Mouse (Mus musculus) c-Kit-positive CD71-positive TER-119-positive erythroid progenitor cells, embryonic 14.5 days (primary cell): ENCODE results near the gene Lif.

Experiments used
- DNase-seq: peaks from one replicate; pipeline ENCODE4 v3.0.0-alpha.2; 2013; ENCODE audit warnings: low spot score

Lif gene

DNA sequence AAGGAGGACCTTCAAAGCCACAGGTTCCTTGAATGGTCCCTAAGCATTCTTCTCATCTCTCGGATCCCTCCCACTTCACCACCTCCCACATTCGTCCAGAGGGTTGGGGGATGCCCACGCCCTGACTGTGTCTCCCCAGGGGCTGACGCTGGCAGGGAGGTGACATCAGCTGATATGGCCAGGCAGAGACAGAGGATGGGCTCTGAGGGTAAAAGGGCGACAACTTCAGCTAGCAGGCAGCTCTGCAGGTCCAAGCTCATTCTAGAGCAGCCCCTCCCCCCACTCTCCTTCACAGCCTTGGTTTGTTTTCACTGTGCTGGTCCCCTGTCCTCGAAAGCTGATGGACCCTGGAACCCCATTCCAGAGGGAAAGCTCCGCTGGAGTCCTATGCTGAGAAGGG is 41.3 kb downstream of the Lif start:
- DNase-seq = no peak

DNA sequence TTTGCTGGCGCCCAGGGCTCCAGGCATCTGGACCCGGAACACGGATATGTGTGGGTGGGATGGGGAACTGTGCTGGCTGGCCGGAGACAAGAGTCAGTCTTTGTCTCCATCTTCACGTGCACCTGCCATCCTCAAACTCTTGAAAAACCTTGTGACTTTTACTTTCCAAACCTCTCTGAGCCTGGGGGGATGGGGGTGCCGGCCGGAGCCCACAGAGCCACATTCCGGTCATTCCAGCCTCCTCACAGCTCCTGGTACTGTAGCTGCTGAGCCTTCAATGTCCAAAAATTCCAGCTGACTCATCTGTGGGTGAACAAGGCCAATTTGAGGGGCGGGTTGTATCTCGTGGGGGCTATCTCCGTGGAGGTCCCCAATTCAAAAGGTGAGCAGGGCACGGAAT is 41.8 kb downstream of the Lif start:
- DNase-seq = no peak

DNA sequence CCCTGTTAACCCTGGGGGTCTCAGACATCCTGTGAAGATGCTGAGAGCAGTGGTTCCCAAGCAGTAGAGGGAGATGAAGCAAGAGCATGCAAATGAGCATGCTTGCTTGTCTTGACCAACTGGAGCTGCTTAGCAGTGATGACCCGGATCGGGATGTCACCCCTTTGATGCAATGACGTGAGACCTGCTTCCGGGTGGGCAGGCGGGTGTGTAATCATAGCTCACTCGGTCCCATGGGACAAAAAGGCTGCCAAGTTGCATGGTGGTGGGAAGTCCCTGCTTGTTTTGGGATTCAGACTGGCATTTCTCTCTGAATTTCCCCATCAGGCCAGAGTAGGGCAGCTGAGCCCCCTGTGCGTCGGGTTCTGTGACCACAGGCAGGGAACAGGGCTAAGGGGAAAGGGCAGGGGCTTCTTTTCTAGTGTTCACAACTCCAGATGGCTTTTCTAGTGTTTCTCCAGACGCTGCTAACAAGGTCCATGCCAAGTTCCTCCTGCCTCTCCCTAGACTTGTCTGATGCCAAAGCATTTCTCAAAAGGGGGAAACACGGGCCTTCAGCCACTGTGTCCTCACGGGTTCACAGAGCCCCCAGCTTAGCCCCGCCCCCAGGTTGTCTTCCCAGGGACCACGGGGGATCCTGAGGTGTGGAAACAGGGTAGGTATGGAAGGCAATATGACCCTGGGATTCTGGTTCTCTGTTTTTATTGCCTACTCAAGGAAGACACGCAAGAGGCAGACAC is 42.5 kb downstream of the Lif start:
- no peak for DNase-seq

DNA sequence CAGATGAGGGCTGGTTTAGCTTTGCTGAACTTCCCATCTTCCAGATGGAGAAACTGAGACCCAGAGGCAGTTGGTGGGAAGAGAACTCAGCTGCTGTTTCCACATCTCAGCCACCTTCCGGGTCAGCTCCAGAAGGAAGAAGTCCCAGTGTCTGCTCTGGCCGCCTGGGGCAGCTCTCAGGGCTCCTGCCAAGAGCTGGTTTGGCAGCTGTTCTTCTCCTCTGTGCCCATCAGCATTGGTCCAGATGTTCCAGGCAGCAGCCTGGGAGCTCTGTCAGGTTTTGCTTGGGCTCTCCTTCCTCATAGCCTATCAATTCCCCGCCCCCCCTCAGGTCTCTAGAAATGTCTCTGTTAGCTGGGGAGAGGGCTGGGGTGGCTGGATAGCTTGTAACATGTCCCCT is 43.3 kb downstream of the Lif start:
- DNase-seq = no peak

DNA sequence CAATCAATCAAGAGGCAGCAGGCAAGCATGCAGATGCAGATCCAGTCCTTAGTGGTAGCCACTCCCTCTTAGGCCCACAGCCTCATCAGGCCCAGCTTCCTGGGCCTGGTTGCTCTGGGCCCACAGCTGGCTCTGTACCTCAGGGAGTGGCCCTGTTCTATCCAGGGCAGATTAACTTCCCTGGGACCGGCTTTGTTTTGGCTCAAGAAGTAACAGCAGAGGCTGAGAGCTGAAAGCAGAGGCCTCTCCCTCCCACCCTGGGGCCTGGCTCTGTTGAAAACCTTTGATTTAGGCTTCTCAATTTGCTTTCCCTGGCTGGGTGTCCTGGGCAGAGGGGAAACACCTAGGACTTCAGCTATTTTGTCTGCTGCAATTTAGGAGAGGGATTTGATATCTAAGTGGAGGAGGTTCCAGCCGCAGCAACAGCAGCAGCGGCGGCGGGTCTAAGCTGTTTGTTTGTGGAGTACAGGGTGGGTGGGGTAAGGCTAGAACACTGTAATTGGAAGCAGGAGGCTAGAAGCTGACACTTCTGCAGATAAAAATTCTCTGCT is 45.1 kb downstream of the Lif start:
- DNase-seq = no peak

DNA sequence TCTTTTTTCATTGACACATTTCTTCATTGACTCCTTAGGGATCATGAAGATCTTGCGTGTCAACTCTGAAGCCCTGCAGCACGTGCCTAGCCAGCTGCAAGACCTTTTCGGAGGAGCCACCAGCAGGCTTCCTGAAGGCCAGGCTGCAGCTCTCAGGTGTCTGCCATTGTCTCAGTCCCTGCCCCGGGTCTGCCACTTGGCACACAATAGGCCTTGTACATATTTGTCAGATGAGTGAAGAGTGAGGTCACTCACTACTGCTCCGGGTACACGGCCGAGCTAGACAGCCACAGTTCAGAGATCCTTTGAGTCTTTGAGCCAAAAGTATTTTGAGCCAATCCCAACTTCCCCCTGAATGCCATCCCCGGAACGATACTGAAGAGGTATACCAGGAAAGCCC is 45.7 kb downstream of the Lif start:
- no peak for DNase-seq

DNA sequence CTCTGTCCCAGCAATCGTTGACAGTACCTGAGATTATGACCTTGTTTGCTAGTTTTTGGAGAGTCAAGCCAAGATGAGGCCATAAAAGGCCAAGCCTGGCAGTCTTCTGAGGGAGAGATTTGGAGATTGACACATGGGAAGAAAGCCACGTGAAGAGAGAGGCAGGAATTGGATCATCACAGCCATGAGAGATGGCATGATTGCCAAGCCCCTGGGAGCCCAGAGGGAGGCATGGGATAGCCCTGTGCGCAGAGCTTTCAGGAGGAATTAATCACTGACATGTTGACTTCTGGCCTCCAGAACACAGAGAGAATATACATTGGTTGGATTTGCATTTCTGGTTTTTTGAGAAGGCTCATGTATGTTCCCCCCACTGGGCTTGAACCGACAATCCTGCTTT is 46.8 kb downstream of the Lif start:
- DNase-seq = no peak

DNA sequence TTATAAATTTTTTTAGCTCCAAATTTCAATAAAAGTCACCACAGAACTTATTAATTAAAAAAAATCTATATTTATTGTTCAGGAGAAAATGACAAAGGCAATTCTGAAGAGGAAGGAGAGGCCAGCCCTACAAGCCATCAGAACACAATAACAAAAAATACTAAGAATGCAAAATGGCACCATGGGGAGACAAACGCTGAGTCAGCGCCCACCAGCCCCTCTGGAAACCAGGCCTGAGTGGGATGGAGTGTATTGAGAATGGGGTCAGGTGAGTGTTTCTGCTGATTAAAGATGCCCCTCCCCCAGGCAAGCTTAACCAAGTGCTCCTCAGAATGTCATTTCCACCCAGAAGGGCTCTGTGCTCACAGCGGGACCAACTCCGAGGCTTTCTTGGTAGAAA is 47.7 kb downstream of the Lif start:
- DNase-seq = no peak

DNA sequence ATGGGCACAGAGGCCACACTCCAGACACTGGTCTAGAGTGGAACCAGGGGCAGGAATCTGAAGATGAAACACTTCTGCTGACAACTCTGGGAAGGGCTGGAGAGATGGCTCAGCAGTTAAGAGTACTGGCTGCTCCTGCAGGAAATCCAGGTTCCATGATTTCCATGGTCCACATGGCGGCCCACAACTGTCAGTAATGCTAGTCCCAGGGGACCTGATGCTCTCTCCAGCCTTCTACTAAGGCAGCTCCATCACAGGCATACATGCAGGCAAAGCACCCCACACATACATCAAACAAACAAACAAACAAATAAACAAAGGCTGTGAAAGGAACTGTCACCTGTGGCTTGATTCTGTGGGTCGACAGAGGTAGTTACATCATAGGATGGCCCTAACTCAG is 48.7 kb downstream of the Lif start:
- DNase-seq = no peak

DNA sequence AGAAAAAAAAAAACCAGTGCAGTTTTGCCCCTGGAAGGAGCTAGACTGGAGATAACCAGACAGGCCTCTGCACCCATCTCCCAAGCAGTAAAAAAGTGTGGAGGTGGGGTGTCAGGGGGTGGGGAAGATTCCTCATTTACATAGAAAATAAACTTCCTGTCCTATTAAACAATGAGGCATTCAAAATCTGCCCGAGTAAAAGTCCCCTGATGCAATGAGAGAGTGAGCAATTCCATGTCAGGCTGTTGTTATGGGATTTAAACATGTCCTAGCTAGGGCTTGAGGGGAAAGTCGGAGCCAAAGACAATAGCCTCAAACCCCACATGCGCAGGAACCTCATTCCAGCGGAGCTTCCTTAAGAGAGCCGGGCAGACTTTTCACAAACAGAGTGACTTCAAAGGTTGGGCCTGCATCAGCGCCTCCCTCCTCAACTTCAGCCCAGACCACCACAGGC is 50.7 kb downstream of the Lif start:
- DNase-seq = no peak

DNA sequence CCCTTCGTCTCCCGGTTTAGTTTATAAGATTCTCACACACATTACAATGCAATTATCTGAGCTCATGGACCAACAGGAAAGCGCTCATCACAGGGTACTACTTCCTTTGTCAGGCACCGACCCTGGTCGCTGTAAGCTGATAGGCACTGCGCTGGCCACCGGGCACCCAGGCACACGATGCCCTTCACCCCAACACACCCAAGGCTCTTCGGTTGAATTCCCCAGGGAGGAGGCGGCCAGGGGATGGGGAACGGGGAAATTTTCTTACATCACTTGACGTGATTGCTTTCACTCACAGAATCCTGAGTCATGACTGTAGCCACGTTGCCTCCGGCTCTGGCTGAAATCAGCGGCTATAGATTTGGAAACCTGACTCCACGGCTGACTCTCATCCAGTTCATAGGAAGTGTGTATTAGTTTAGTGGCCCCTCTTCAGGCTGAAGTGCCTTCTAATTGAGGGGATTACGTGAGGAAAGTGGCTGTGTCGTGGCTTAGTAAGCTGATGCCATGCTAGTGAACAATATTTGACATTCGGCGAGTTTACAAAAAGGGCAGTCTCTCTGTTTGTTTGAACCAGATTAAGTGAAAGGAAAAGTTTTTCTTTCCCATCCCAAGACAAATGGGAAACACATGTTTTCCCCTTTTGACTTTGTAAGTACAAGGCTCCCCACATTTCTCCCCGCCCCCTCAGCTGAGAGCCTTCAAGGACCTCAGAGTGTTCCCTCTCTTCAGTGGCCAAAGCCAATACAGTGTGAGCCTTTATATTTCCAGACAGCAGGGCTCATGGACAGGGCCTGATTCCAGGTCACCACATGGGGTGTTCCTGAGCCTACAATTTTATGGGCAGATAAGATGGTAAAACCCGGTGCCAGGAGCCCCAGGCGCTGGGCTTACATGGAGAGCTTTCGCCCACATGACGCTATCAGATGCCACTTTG is 51.4 kb downstream of the Lif start:
- DNase-seq = no peak

DNA sequence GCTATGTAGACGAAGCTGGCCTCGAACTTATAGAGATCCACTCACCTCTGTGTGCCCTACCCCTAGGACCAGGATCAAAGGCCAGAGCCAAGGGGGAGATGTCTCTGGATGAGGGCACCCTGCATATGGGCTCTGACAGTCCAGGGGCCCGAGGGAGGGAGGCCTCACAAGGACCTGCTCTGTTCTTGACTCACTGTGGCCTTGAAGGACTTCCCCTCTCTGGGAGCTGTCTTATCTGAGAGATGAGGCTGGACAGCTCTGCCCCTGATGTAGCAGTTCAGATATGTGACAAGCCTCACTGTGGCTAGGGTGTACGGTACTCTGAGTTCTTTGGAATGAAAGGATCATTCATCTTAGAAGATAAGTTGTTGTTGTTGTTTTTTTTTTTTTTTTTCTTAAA is 52.3 kb downstream of the Lif start:
- no peak for DNase-seq

DNA sequence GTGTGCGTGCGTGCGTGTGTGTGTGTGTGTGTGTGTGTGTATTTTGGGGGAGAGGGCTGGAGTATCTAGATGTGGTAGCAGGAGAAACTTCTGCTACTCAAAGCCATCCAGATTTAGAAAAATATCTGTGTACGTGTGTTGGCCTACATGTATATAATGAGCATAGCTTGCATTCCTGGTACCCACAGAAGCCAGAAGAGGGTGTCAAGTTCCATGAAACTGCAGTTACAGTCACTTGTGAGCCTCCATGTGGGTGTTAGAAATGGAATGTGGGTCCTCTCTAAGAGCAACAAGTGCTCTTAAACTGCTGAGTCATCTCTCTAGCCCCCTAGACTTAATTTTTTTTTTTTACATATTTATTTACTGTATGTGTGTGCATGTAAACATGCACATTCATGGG is 53.0 kb downstream of the Lif start:
- DNase-seq = no peak

DNA sequence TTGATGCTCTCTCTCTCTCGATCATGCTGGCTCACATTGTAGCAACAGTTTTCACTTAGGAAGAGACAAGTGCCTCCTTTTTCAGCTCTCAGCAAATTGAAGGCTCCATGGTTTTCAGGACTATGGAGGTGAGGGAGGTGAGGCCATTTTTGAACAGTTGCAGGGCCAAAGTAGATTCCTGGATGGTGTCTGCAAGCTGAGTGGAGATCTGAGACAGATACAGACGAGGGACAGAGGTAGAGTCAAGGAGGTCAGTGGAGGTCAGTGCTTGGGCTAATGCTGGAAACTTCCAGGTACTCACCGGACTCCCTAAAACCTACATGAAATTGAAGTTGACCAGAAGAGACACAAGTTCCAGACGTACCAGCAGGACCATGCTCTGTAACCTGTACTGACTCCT is 54.8 kb downstream of the Lif start:
- DNase-seq = no peak

DNA sequence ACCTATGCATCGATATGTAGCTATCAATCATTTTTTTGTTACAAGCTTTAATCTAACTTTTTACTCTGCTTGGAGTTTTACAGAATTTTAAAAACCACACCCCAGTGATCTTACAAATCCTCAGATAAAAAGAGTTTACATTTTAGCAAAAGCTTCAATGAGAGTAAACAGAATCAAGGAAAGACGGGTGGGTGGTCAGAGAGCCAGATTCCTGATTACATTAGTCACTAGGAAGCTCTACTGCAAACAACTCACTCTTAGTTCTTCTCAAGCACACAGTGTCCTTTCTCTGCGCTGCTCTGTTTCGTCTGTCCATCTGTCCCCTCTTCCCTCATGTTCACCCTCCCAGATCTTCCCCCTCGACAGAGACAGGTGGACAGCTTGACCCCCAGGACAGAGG is 59.9 kb downstream of the Lif start:
- no peak for DNase-seq

DNA sequence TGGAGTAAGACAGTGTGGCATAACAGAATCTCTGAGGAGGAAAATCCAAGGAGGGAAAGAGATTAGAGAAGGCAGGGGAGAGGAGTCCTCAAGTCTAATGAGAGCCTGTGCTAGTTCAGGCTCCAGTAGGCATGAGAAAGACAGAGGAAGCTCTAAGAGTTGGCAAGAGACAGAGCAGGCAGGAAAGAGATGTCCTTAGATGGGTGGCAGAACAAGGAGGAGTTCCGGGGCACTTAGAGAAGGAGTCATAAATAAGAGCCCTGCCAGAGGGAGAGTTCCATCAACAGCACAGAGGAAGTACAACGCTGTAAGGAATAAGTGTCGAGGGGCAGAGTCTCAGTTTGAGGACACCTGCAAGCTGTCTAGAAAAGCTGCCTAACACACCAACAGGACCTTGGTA is 60.7 kb downstream of the Lif start:
- no peak for DNase-seq

DNA sequence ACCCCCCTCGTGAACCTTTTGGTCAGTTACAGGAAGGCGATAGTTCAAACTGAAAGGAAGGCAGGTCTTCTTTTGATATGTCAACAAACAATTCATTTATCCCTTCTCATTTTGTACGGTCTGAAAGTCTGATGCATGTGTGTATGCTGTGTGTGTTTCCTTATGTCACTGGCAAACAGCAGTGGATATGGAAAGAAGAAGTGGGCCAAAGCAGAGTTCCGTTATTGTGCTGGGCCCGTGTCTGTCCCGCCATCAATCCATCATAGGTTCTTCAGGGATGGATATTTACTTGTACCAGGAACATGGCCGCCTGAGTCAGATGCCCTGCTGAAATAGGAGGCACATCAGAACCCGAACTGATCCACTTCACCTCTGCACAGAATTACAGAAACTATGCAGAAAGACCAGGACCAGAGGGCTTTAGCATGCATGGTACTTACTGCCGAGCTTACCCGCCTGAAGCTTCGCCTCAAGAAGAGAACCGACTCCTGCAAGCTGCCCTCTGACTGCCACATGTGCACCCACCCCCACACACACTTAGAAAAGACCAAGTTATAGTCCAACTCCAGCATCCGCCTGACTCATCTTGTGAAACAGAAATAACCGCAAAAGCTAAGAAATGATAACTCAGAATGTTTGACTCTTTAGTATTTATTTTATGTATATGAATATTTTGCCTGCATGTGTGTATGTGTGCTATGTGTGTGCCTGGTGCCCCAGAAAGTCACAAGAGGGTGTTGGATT is 62.0 kb downstream of the Lif start:
- DNase-seq = no peak

DNA sequence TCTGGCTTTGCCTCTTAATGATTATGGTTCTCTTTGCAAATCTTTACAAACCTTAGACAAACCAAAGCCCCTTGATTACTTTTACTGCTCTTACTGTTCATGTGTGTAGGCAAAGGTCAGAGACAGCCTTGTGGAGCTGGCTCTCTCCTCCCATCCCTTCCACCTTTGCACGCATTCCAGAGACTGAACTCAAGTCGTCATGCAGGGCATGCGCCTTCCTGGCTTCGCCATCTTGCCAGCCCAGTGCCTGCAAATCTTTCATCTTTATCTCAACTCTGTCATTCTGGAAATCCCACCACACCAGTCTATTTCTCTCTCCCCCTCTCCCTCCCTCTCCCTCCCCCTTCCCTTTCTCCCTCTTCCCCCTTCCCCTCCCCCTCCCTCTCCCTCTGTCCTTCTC is 63.5 kb downstream of the Lif start:
- DNase-seq = no peak
